Mouse (Mus musculus) C2C12 (cell line): ENCODE data around the gene Depdc5. TPM values are rescaled to one million over a fixed set of nuclear protein-coding genes. Genes with fewer than 3 reads are reported as not detected.
"Not testable (repeated sequence)": the region's sequence is repeated elsewhere in the genome, so short reads cannot be mapped to it uniquely, and the experiment has no call there.

ENCODE experiments used
- H3K27me3 ChIP-seq: one replicate; pipeline ENCODE4 v1.6.1; 2011; ENCODE audit not compliant: control insufficient read depth, insufficient read depth, insufficient read length
- H3K36me3 ChIP-seq: one replicate; pipeline ENCODE4 v1.6.1; 2011; ENCODE audit not compliant: control insufficient read depth, insufficient read depth
- H3K4me3 ChIP-seq: one replicate; pipeline ENCODE4 v1.5.1; 2011; ENCODE audit warnings: mild to moderate bottlenecking, control low read depth; ENCODE audit not compliant: poor library complexity, insufficient read depth, severe bottlenecking
- H3K79me2 ChIP-seq: one replicate; pipeline ENCODE4 v1.6.1; 2011; ENCODE audit not compliant: control insufficient read depth, insufficient read depth
- H3K79me3 ChIP-seq: one replicate; pipeline ENCODE4 v1.6.1; 2011; ENCODE audit warnings: low read depth, control low read depth
- H3ac ChIP-seq: one replicate; pipeline ENCODE3; 2011; ENCODE audit warnings: low read depth; ENCODE audit not compliant: control insufficient read depth, insufficient read length
- CEBPB ChIP-seq: IDR thresholded peaks from one replicate; pipeline ENCODE4 v1.6.1; 2011; ENCODE audit warnings: low read depth, mild to moderate bottlenecking, control low read depth, moderate library complexity
- CTCF ChIP-seq: IDR thresholded peaks from one replicate; pipeline ENCODE4 v1.5.1; 2011; ENCODE audit not compliant: control insufficient read depth, insufficient read depth, insufficient read length
- FOSL1 ChIP-seq: IDR thresholded peaks from one replicate; pipeline ENCODE4 v1.8.0; 2011; ENCODE audit warnings: mild to moderate bottlenecking, low read length; ENCODE audit not compliant: poor library complexity, insufficient read depth, severe bottlenecking
- MAX ChIP-seq: IDR thresholded peaks from one replicate; pipeline ENCODE4 v1.6.1; 2011; ENCODE audit warnings: mild to moderate bottlenecking, control low read depth
- MYOD1 ChIP-seq: IDR thresholded peaks from one replicate; pipeline ENCODE4 v1.6.1; 2011; ENCODE audit warnings: low read depth; ENCODE audit not compliant: control insufficient read depth, insufficient read length
- MYOG ChIP-seq: IDR thresholded peaks from one replicate; pipeline ENCODE4 v1.6.1; 2011; ENCODE audit not compliant: control insufficient read depth, insufficient read length; ENCODE audit errors: extremely low read depth
- USF1 ChIP-seq: IDR thresholded peaks from one replicate; pipeline ENCODE4 v1.6.1; 2011; ENCODE audit warnings: low read depth, mild to moderate bottlenecking, control low read depth, moderate library complexity
- polyA plus RNA-seq: library from polyadenylated mRNA; unstranded; fragments of >200 nt; fragmentation: generic; extraction: Trizol; gene quantifications from one replicate; pipeline ENCODE4 v1.2.1, GENCODE M21; 2012; ENCODE audit warnings: missing spikeins

Depdc5 gene
- polyA plus RNA-seq, 1 experiment = 11.6 TPM

DNA sequence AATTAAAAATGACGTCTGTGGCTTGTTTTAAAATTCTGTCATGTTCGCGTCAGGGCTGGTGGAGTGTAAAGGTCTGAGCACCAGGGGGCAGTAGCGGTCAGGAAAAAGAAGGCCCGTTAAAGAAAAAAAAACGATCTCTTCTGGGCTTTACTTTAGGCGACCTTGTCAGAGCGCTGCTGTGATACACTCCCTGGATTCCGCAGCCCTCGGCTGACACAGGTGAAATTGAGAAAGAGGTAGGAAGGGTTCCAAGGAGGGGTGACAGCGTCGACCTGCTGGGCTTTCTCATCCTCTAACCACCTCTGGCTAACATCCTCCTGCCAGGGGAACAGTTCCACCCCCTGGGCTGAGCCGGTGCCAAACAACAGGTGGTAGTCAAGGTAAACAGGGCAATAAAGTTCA lies 176.0 kb downstream of the Depdc5 start:
- H3K79me2 ChIP-seq = no peaks in the 10 kb centered on the region
- no peaks in the 10 kb centered on the region for H3K36me3 ChIP-seq
- H3K79me3 ChIP-seq = no peaks in the 10 kb centered on the region
- peaks cover 13% of the 10 kb centered on the region for H3K27me3 ChIP-seq
- no peak for TF ChIP-seq FOSL1
- H3ac ChIP-seq = no peak overlapping the region
- no peak overlapping the region for H3K4me3 ChIP-seq

DNA sequence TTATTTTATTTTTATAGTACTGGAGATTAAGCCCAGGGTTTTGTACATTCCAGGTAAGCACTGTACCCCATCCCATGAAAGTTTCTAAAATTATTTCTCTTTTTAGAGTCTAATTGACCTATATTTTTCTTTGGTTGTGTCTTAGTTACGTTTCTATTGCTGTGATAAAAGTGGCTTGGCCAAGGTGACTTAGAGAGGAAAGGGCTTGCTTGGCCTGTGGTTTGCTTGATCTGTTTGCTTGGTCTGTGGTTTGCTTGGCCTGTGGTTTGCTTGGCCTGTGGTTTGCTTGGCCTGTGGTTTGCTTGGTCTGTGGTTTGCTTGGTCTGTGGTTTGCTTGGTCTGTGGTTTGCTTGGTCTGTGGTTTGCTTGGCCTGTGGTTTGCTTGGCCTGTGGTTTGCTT lies 177.2 kb downstream of the Depdc5 start:
- not testable (repeated sequence) for H3K4me3 ChIP-seq, H3K79me3 ChIP-seq, H3ac ChIP-seq, H3K79me2 ChIP-seq, H3K36me3 ChIP-seq
- peaks cover 22% of the 10 kb centered on the region for H3K27me3 ChIP-seq

DNA sequence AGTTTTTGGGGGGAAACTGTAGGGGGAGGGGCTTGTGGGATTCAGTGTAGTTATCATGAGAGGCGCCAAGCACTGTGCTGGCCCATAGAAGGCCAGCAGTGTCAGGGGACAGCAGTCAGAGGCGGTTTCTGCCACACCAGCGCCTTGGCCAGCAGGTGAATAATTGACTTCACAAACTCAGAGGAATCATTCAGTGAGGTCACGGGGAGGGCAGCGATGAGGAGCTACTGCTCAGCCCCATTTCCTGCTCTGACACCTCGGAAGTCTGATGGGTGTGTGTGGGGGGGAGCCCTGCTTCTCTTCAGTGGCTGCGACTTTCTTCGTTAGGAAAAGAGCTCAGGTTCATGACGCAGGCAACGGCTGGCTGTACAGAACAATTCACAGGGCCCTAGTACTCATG lies 179.9 kb downstream of the Depdc5 start:
- Histone ChIP-seq H3K4me3 (no peak overlapping the region), H3K36me3 (no peaks in the 10 kb centered on the region), H3K79me3 (no peaks in the 10 kb centered on the region), H3K27me3 (peaks cover 43% of the 10 kb centered on the region), H3ac (no peak overlapping the region), H3K79me2 (no peaks in the 10 kb centered on the region)
- no peak for TF ChIP-seq CTCF
- TF ChIP-seq MAX = no peak
- TF ChIP-seq FOSL1 = no peak
- TF ChIP-seq USF1 = no peak
- TF ChIP-seq CEBPB = no peak
- no peak for TF ChIP-seq MYOD1
- TF ChIP-seq MYOG = no peak

Other genes with a start within 250 kb of the Depdc5 start
- gene Pisd, start 78.1 kb upstream of the Depdc5 start, polyA plus RNA-seq = 39.9 TPM
- gene Gm20671, start 36.6 kb upstream of the Depdc5 start, polyA plus RNA-seq = 0.06 TPM
- 3.9 TPM for gene Prr14l, start 9.4 kb upstream of the Depdc5 start, polyA plus RNA-seq
- gene Ywhah, start 155.1 kb downstream of the Depdc5 start, polyA plus RNA-seq = 213 TPM
- 0.01 TPM for gene Slc5a1, start 240.5 kb downstream of the Depdc5 start, polyA plus RNA-seq